Mouse (Mus musculus) retina, postnatal 7 days (tissue): ENCODE data around the gene Clmp.

Experiments
- DNase-seq: peaks from one replicate; pipeline ENCODE4 v3.0.0-alpha.2; 2012; ENCODE audit warnings: low read depth, low spot score

Gene Clmp

GRCm38 (mm10) chr9:40693026-40693425 is 7.3 kb downstream of the Clmp start:
- no peak for DNase-seq

- peak; percentile 39 for DNase-seq
Observed at GRCm38 (mm10) chr9:40693768-40694167, 8.0 kb downstream of the Clmp start.

GRCm38 (mm10) chr9:40694284-40694683 is 8.5 kb downstream of the Clmp start:
- DNase-seq, result no peak

- DNase-seq, result no peak
Observed at GRCm38 (mm10) chr9:40696086-40696485, 10.3 kb downstream of the Clmp start.

- DNase-seq, result no peak
Observed at GRCm38 (mm10) chr9:40699194-40699593, 13.4 kb downstream of the Clmp start.

GRCm38 (mm10) chr9:40700253-40700652 is 14.5 kb downstream of the Clmp start:
- no peak for DNase-seq

GRCm38 (mm10) chr9:40704364-40705276 is 18.9 kb downstream of the Clmp start:
- DNase-seq, result no peak

GRCm38 (mm10) chr9:40708448-40709140 is 22.8 kb downstream of the Clmp start:
- no peak for DNase-seq

- no peak for DNase-seq
Observed at GRCm38 (mm10) chr9:40709141-40709537, 23.4 kb downstream of the Clmp start.

GRCm38 (mm10) chr9:40709587-40709986 is 23.8 kb downstream of the Clmp start:
- no peak for DNase-seq

GRCm38 (mm10) chr9:40709991-40710390 is 24.2 kb downstream of the Clmp start:
- DNase-seq, result no peak

GRCm38 (mm10) chr9:40711654-40712053 is 25.9 kb downstream of the Clmp start:
- DNase-seq, result no peak

- no peak for DNase-seq
Observed at GRCm38 (mm10) chr9:40717182-40717874, 31.6 kb downstream of the Clmp start.

- no peak for DNase-seq
Observed at GRCm38 (mm10) chr9:40717875-40718185, 32.1 kb downstream of the Clmp start.

- no peak for DNase-seq
Observed at GRCm38 (mm10) chr9:40720881-40721280, 35.1 kb downstream of the Clmp start.

GRCm38 (mm10) chr9:40723311-40723772 is 37.6 kb downstream of the Clmp start:
- DNase-seq, result no peak

GRCm38 (mm10) chr9:40724978-40725377 is 39.2 kb downstream of the Clmp start:
- no peak for DNase-seq

GRCm38 (mm10) chr9:40727140-40727823 is 41.5 kb downstream of the Clmp start:
- DNase-seq, result no peak

- no peak for DNase-seq
Observed at GRCm38 (mm10) chr9:40727824-40728495, 42.2 kb downstream of the Clmp start.

- DNase-seq, result no peak
Observed at GRCm38 (mm10) chr9:40730302-40730700, 44.5 kb downstream of the Clmp start.
